Mouse (Mus musculus): ENCODE data around the gene Ar.

Gene Ar

DNA sequence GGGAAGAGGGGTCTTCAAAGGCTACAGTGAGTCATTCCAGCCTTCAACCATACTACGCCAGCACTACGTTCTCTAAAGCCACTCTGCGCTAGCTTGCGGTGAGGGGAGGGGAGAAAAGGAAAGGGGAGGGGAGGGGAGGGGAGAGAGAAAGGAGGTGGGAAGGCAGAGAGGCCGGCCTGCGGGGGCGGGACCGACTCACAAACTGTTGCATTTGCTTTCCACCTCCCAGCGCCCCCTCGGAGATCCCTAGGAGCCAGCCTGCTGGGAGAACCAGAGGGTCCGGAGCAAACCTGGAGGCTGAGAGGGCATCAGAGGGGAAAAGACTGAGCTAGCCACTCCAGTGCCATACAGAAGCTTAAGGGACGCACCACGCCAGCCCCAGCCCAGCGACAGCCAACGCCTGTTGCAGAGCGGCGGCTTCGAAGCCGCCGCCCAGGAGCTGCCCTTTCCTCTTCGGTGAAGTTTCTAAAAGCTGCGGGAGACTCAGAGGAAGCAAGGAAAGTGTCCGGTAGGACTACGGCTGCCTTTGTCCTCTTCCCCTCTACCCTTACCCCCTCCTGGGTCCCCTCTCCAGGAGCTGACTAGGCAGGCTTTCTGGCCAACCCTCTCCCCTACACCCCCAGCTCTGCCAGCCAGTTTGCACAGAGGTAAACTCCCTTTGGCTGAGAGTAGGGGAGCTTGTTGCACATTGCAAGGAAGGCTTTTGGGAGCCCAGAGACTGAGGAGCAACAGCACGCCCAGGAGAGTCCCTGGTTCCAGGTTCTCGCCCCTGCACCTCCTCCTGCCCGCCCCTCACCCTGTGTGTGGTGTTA, at the start of gene Ar:
Gene Ar (plus strand): TSS at position 239 of the 812 bp plus-strand sequence.
- in situ Hi-C loops (cut with MboI; ENCODE audit: low pct_unique_long_range_greater_than_20kb in 1 of 2, low sequenced_read_pairs in 2 of 2, unreplicated experiment in 1 of 2), result no loop called here

DNA sequence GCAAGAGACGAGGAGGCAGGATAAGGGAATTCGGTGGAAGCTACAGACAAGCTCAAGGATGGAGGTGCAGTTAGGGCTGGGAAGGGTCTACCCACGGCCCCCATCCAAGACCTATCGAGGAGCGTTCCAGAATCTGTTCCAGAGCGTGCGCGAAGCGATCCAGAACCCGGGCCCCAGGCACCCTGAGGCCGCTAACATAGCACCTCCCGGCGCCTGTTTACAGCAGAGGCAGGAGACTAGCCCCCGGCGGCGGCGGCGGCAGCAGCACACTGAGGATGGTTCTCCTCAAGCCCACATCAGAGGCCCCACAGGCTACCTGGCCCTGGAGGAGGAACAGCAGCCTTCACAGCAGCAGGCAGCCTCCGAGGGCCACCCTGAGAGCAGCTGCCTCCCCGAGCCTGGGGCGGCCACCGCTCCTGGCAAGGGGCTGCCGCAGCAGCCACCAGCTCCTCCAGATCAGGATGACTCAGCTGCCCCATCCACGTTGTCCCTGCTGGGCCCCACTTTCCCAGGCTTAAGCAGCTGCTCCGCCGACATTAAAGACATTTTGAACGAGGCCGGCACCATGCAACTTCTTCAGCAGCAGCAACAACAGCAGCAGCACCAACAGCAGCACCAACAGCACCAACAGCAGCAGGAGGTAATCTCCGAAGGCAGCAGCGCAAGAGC, 1.3 kb downstream of the Ar start:
- in situ Hi-C loops (cut with MboI; ENCODE audit: low pct_unique_long_range_greater_than_20kb in 1 of 2, low sequenced_read_pairs in 2 of 2, unreplicated experiment in 1 of 2), result no loop called here

- in situ Hi-C loops (cut with MboI; ENCODE audit: low pct_unique_long_range_greater_than_20kb in 1 of 2, low sequenced_read_pairs in 2 of 2, unreplicated experiment in 1 of 2), result no loop called here
These were observed 2.0 kb downstream of the Ar start for GRCm38 (mm10) chrX:98150393-98151119.

DNA sequence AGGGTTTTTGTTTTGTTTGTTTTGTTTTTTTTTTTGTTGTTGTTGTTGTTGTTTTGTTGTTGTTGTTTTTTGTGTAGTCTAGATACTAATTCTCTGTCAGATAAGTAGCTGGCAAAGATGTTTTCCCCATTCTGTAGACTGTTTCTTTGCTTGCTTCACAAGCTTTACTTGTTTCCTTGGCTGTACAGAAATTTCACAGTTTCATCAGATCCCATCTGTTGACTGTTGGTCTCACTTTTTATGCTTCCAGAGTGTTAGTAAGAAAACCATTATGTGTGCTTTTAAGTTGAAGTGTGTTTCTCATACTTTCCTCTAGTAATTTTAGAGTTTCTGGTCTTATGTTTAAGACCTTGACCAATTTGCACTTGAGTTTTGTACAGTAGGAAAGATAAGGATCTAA, 41.2 kb downstream of the Ar start:
- in situ Hi-C loops (cut with MboI; ENCODE audit: low pct_unique_long_range_greater_than_20kb in 1 of 2, low sequenced_read_pairs in 2 of 2, unreplicated experiment in 1 of 2), result no loop called here

- in situ Hi-C loops (cut with MboI; ENCODE audit: low pct_unique_long_range_greater_than_20kb in 1 of 2, low sequenced_read_pairs in 2 of 2, unreplicated experiment in 1 of 2), result loop anchor here in 1 of 2 experiments (25.0 kb wide), 1 partner anchor 407 kb away; no protein-coding TSS in a partner anchor
These were observed 57.2 kb downstream of the Ar start for GRCm38 (mm10) chrX:98205766-98206165.

DNA sequence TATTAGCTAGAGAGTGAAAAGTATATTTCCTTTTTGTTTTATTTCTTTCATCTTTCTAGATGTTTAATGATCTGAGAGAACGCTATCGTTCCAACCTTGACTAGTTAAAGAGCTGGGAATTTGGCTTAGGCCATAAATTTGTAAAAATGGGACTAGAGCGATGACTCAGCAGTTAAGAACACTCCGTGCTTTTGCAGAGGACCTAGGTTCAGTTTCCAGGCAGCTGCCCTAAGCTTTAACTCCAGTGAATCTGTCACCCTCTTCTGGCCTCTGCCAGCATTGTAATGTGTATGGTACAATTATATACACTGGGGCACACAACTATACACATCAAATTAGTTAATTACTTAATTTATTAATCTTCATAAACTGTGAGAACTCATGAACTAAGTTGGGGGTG, 58.6 kb downstream of the Ar start:
- in situ Hi-C loops (cut with MboI; ENCODE audit: low pct_unique_long_range_greater_than_20kb in 1 of 2, low sequenced_read_pairs in 2 of 2, unreplicated experiment in 1 of 2), result loop anchor here in 1 of 2 experiments (25.0 kb wide), 1 partner anchor 405 kb away; no protein-coding TSS in a partner anchor

DNA sequence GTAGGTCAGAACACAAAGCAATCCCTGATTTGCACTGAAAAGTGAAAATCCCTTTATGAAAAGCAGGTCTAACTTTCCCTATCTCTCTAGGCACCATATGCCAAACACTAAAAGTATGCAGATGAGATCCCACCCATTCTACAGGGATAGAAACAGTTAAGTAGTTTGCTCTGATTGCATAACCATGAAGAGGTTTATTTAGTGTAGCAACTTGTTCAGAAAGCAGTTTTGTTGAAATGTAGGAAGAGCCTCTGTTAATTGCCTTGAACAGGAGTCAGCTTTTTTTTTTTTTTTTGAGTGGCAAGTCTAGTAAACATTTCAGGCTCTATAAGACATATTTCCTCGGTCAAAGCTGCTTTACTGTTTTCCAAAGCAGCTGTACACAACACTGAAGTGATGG, 67.5 kb downstream of the Ar start:
- in situ Hi-C loops (cut with MboI; ENCODE audit: low pct_unique_long_range_greater_than_20kb in 1 of 2, low sequenced_read_pairs in 2 of 2, unreplicated experiment in 1 of 2), result loop anchor here in 1 of 2 experiments (25.0 kb wide), 1 partner anchor 396 kb away; no protein-coding TSS in a partner anchor

- in situ Hi-C loops (cut with MboI; ENCODE audit: low pct_unique_long_range_greater_than_20kb in 1 of 2, low sequenced_read_pairs in 2 of 2, unreplicated experiment in 1 of 2), result no loop called here
These were observed 90.4 kb downstream of the Ar start for GRCm38 (mm10) chrX:98239011-98239410.

DNA sequence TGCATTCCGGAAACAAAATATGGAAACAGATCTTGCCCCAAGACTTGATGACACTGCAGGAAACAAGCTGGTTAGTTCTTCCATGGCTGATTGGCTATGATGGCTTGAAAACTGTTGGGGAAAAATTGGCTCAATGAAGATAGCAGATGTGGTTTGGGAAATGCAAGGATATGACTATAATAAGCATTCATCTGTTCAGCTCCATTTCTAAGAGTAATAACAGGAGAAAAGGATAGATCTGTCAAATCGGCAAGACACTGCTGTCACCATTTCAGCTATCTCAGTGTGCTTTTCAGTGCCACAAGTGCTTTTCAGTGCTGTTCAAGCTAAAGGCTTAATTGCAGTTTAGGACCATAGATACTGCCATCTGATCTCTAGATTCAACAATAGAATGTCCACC, 96.5 kb downstream of the Ar start:
- in situ Hi-C loops (cut with MboI; ENCODE audit: low pct_unique_long_range_greater_than_20kb in 1 of 2, low sequenced_read_pairs in 2 of 2, unreplicated experiment in 1 of 2), result no loop called here

DNA sequence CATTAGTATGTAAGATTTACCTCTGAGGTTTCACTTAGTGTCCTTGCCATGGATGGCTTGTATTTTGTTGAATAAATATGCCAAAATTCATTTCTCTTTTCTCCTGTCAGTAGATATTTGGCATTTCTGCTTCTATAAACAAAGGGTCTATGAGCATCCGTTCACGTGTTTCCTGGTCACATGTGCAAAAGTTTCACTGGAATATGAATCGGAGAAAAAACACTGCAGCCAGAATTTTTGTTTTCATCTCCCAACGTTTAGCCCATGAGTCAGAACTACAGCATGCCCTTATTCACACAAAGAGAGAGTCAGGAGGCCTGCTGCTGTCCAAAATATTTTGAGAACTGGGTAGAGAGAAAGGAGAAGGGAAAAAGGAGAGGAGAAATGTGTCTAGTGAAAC, 99.8 kb downstream of the Ar start:
- in situ Hi-C loops (cut with MboI; ENCODE audit: low pct_unique_long_range_greater_than_20kb in 1 of 2, low sequenced_read_pairs in 2 of 2, unreplicated experiment in 1 of 2), result no loop called here

GRCm38 (mm10) chrX:98259620-98260019, 111.1 kb downstream of the Ar start:
- in situ Hi-C loops (cut with MboI; ENCODE audit: low pct_unique_long_range_greater_than_20kb in 1 of 2, low sequenced_read_pairs in 2 of 2, unreplicated experiment in 1 of 2), result no loop called here

DNA sequence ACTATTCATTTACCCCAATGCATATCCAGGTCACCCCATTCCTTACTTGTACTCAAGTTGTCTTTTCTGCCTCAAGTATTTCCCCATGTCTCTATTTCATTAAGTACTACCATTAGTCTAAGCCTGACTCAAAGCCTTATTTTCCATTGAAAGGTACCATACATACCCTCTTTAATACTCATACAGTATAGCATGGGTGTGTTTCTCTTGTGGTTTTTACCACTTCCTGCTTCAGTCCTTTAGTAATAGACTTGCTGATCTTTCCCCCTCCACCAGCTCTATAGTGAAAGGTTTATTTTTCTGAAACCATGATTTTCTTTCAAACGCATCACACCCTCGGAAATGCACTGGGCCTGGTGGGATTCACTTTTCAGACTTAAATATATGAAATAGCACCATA, 117.2 kb downstream of the Ar start:
- in situ Hi-C loops (cut with MboI; ENCODE audit: low pct_unique_long_range_greater_than_20kb in 1 of 2, low sequenced_read_pairs in 2 of 2, unreplicated experiment in 1 of 2), result no loop called here

- in situ Hi-C loops (cut with MboI; ENCODE audit: low pct_unique_long_range_greater_than_20kb in 1 of 2, low sequenced_read_pairs in 2 of 2, unreplicated experiment in 1 of 2), result no loop called here
These were observed 122.8 kb downstream of the Ar start for GRCm38 (mm10) chrX:98271361-98271760.

GRCm38 (mm10) chrX:98291763-98292162, 143.2 kb downstream of the Ar start:
- in situ Hi-C loops (cut with MboI; ENCODE audit: low pct_unique_long_range_greater_than_20kb in 1 of 2, low sequenced_read_pairs in 2 of 2, unreplicated experiment in 1 of 2), result no loop called here

DNA sequence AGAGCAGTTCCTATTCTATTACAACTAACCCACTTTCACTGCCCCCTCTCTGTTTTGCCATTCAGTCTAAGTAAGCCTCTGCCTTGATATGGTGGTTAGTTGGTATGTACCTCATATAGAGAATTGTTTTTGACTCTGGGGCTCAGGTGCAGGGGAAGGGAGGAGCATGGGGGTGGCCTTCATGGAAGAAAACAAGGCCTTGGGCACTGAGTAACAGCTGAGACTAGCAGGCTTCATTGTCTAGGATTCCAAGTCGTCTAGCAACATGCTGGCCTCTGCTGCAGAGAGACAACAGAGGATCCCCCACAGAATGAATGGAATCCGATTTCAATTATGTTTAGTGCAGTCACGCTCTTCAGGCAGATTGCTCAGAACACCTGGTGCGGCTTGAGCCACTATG, 152.1 kb downstream of the Ar start:
- in situ Hi-C loops (cut with MboI; ENCODE audit: low pct_unique_long_range_greater_than_20kb in 1 of 2, low sequenced_read_pairs in 2 of 2, unreplicated experiment in 1 of 2), result no loop called here

DNA sequence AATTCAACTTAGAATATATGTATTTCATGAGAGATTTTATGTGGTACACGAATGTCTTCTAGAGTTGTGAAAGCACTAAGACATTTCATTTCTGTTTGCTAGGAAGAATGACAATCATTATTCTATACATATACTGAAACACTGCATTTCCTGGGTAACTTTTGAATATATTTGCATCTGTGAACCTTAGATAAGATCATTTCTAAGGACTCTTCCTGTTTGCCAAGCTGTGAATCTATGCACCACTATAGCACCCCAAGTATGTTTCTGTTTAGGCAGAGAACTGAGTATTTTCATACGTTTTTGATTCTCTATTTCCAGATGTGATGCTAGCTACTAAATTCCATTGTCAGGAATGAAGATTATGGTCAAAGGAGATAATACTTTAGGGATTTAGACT, 153.4 kb downstream of the Ar start:
- in situ Hi-C loops (cut with MboI; ENCODE audit: low pct_unique_long_range_greater_than_20kb in 1 of 2, low sequenced_read_pairs in 2 of 2, unreplicated experiment in 1 of 2), result no loop called here

DNA sequence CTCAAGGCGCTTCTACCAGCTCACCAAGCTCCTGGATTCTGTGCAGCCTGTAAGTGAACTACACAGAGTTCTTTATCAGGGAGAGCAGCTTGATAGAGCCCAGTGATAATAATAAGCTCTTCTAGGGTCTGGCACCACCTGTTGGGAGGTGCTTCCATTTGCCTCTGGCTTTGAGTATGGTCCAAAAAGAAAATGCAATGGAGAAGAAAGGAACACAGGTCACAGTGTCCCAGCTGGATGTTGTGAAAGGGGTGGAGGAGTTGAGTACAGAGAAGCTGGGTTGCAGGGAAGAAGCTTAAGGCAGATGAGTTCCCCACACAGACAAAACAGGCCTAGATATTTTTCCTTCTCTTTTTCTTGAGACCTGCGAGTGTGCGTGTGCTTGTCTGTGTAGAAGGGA, 167.4 kb downstream of the Ar start:
- in situ Hi-C loops (cut with MboI; ENCODE audit: low pct_unique_long_range_greater_than_20kb in 1 of 2, low sequenced_read_pairs in 2 of 2, unreplicated experiment in 1 of 2), result no loop called here

DNA sequence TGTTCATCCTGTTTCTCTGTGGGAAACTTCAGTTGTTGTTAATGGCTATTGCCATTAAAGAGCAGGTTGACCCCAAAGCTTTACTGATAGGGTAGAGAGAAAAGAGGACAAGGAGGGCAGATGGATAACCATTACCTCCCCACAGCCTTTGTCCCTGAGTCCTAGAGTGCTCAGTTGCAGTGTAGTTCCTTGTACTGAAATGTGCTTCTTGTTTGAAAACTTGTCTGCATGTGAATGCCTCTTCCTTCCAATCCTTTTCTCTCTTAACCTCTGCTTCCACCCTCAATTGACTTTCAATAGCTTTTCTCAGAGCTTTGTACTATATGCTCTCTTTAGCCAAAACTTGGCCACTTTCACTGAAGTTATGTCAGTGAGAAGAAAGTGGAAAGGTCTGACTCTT, 168.9 kb downstream of the Ar start:
- in situ Hi-C loops (cut with MboI; ENCODE audit: low pct_unique_long_range_greater_than_20kb in 1 of 2, low sequenced_read_pairs in 2 of 2, unreplicated experiment in 1 of 2), result no loop called here

DNA sequence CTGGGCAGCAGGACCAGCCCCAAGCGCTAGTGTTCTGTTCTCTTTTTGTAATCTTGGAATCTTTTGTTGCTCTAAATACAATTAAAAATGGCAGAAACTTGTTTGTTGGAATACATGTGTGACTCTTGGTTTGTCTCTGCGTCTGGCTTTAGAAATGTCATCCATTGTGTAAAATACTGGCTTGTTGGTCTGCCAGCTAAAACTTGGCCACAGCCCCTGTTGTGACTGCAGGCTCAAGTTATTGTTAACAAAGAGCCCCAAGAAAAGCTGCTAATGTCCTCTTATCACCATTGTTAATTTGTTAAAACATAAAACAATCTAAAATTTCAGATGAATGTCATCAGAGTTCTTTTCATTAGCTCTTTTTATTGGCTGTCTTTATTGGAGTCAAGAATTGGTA, 174.5 kb downstream of the Ar start:
- in situ Hi-C loops (cut with MboI; ENCODE audit: low pct_unique_long_range_greater_than_20kb in 1 of 2, low sequenced_read_pairs in 2 of 2, unreplicated experiment in 1 of 2), result no loop called here

All from mouse embryonic stem cell (cell line).